Mouse (Mus musculus) midbrain, postnatal 0 days (tissue): ENCODE measurements around the gene Hfe2. TPM values are rescaled to one million over a fixed set of nuclear protein-coding genes. Genes with fewer than 3 reads are reported as not detected.

Experiments
- ATAC-seq: fragments of 200-750 bp; cut with Nextera tagmentation; 2 replicates; pipeline ENCODE4 v1.8.0; 2017; ENCODE audit warnings: moderate number of reproducible peaks, mild to moderate bottlenecking, moderate TSS enrichment, moderate library complexity; ENCODE audit not compliant: low FRiP score
- DNase-seq: peaks from one replicate; pipeline ENCODE4 v3.0.0-alpha.2; 2015; ENCODE audit warnings: low spot score
- H3K27ac ChIP-seq: fragments of 300-500 bp; sonication (generic); 2 replicates; pipeline ENCODE4 v1.5.1; 2014; ENCODE audit warnings: low read depth, mild to moderate bottlenecking, low read length, mixed read lengths
- H3K27me3 ChIP-seq: fragments of 300-500 bp; sonication (generic); 2 replicates; pipeline ENCODE4 v1.6.1; 2014; ENCODE audit warnings: low read length, control low read depth, mixed read lengths; ENCODE audit not compliant: insufficient read depth
- H3K36me3 ChIP-seq: fragments of 300-500 bp; sonication (generic); 2 replicates; pipeline ENCODE4 v1.6.1; 2014; ENCODE audit warnings: low read length, control low read depth, mixed read lengths; ENCODE audit not compliant: insufficient read depth
- H3K4me1 ChIP-seq: fragments of 300-500 bp; sonication (generic); 2 replicates; pipeline ENCODE4 v1.6.1; 2014; ENCODE audit warnings: mild to moderate bottlenecking, control low read depth, antibody characterized with exemption, low read length, mixed read lengths; ENCODE audit not compliant: insufficient read depth
- H3K4me2 ChIP-seq: fragments of 300-500 bp; sonication (generic); 2 replicates; pipeline ENCODE4 v1.6.1; 2014; ENCODE audit warnings: low read depth, mild to moderate bottlenecking, low read length, mixed read lengths; ENCODE audit not compliant: poor library complexity, severe bottlenecking
- H3K4me3 ChIP-seq: fragments of 300-500 bp; sonication (generic); 2 replicates; pipeline ENCODE4 v1.5.1; 2014; ENCODE audit warnings: low read depth, mild to moderate bottlenecking, low read length, moderate library complexity
- H3K9ac ChIP-seq: fragments of 300-500 bp; sonication (generic); replicated peaks from 2 replicates; pipeline ENCODE4 v1.6.1; 2014; ENCODE audit warnings: mild to moderate bottlenecking, low read length, moderate library complexity, mixed read lengths; ENCODE audit not compliant: poor library complexity, severe bottlenecking
- H3K9me3 ChIP-seq: fragments of 300-500 bp; sonication (generic); 2 replicates; pipeline ENCODE4 v1.6.1; 2016; ENCODE audit warnings: low read length, control low read depth
- CTCF ChIP-seq: IDR thresholded peaks from 2 replicates; pipeline ENCODE4 v1.5.1; 2016; ENCODE audit warnings: antibody characterized with exemption, mild to moderate bottlenecking
- WGBS: fragments of 180-500 bp; shearing (Covaris S2); extraction: QIAGEN DNeasy Blood & Tissue Kit; methylation state at CpG from one replicate; pipeline ENCODE4 v1.1.7; 2014; 5-methylcytosine and 5-hydroxymethylcytosine counted together
- polyA plus RNA-seq: library from polyadenylated mRNA; unstranded; fragments of >200 nt; fragmentation: Nextera tagmentation; extraction: Ambion mirVana; gene quantifications from 2 replicates; pipeline ENCODE4 v1.2.1, GENCODE M21; 2015
- total RNA-seq: library from RNA; depleted of rRNA; stranded (reverse); fragments of >200 nt; gene quantifications from 2 replicates; pipeline ENCODE4 v1.2.3, GENCODE M21; 2014

The Hfe2 gene
- total and polyA plus RNA-seq, 2 experiments from 2014 or later = 2.0 TPM

DNA sequence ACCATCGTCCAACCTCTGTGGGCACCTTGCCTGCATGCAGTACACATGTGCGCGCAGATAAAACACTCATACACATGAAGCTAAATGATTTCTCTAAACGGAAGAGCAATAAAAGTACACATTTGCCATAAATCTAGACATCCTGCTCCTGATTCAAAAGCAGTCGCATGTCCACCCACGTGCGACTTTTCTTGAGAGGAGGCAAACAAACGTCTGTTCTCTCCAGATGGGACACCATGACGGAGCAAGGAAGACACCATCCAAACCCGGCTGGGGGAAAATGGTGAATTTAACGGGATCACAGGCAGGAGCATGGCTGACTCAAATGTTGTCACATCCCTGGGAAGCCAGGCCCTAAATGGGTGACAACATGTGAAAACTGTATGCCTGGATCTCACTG is 18.4 kb downstream of the Hfe2 start:
- Histone ChIP-seq H3K36me3 (no peaks in the 10 kb centered on the region), H3K27ac (no peak overlapping the region), H3K27me3 (no peaks in the 10 kb centered on the region), H3K9ac (no peak overlapping the region), H3K9me3 (no peaks in the 10 kb centered on the region), H3K4me1 (no peaks in the 10 kb centered on the region), H3K4me2 (no peak overlapping the region), H3K4me3 (no peak overlapping the region)
- no peak for TF ChIP-seq CTCF
- 81% methylated on average over 11 of the region's 11 CpGs for WGBS
- ATAC-seq (no peak), DNase-seq (no peak)

DNA sequence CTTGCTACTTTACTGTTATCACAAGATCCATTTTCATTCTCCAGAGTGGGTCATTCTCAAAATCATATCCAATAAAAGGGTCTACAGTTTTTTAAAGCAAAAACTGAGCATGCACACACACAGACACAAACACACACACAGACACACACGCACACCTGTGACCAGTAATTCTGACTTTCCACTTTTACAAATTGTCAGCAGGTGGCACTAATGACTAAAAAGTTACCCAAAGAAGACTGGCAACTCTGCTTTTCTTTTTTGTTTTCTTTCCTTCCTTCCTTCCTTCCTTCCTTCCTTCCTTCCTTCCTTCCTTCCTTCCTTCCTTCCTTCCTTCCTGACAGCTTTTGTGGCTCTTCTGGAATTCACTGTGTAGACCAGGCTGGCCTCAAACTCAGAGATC is 20.6 kb downstream of the Hfe2 start:
- 49% methylated on average over 1 of the region's 1 CpGs for WGBS
- Histone ChIP-seq H3K36me3 (no peaks in the 10 kb centered on the region), H3K9ac (no peak overlapping the region), H3K27ac (no peak overlapping the region), H3K9me3 (no peaks in the 10 kb centered on the region), H3K27me3 (no peaks in the 10 kb centered on the region), H3K4me1 (no peaks in the 10 kb centered on the region), H3K4me3 (no peak overlapping the region), H3K4me2 (no peak overlapping the region)
- TF ChIP-seq CTCF = peak; percentile 60
- DNase-seq (no peak), ATAC-seq (no peak)

DNA sequence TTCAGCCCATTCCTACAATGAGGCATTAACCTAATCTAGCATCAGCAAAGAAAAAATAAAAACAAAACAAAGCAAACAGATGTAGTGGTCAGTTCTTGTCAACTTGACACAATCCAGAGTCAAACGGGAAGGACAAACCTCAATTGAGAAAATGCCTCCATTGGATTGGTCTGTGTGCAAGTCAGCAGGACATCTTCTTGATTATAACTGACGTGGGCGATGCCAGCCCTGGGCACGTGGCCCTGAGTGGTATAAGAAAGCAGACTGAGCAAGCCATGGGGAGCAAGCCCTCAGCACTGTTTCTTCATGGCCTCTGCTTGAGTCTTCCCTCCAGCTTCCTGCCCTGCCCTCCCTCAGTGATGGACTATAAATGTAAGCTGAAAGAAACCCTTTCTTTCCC is 21.9 kb downstream of the Hfe2 start:
- Histone ChIP-seq H3K27ac (no peak overlapping the region), H3K36me3 (no peaks in the 10 kb centered on the region), H3K4me3 (no peak overlapping the region), H3K27me3 (no peaks in the 10 kb centered on the region), H3K9me3 (no peaks in the 10 kb centered on the region), H3K4me2 (no peak overlapping the region), H3K9ac (no peak overlapping the region), H3K4me1 (no peaks in the 10 kb centered on the region)
- WGBS = 44% methylated on average over 4 of the region's 4 CpGs
- DNase-seq (no peak), ATAC-seq (no peak)
- TF ChIP-seq CTCF = no peak

DNA sequence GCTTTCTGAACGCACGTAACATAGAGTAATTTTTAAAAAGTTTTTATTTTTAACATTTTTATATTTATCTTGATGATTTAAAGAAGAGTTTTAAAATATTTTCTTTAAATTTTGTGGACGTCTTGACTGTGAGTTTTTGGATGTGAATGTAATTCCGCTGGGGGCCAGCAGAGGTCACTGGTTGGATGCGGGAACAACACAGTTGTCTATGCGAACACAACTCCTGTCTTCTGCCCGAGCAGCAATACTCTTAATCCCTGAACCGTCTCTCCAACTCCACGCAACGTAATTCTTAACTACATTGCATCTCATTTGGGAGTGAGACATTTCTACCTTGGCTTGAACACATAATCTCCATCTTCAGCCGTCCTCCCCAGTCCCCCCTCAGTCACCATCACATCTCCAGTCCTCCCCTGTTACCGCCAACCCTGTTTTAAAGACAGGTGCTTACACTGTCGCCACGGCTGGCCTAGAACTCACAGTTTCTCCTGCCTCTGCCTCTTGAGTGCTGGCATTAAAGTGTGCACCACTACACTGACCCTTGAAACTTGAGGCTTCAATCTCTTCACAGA is 22.5 kb downstream of the Hfe2 start:
- peak overlapping the region; percentile 15; the same call in 1 of the 2 replicates for H3K4me2 ChIP-seq
- no peaks in the 10 kb centered on the region for H3K9me3 ChIP-seq
- H3K27me3 ChIP-seq = no peaks in the 10 kb centered on the region
- no peak overlapping the region for H3K4me3 ChIP-seq
- no peak overlapping the region for H3K9ac ChIP-seq
- DNase-seq = peak; percentile 73
- WGBS = 9% methylated on average over 14 of the region's 14 CpGs
- TF ChIP-seq CTCF = peak; percentile 86
- H3K27ac ChIP-seq = no peak overlapping the region
- H3K36me3 ChIP-seq = no peaks in the 10 kb centered on the region
- no peaks in the 10 kb centered on the region for H3K4me1 ChIP-seq
- ATAC-seq = peak; percentile 61; the same call in 1 of the 2 replicates

DNA sequence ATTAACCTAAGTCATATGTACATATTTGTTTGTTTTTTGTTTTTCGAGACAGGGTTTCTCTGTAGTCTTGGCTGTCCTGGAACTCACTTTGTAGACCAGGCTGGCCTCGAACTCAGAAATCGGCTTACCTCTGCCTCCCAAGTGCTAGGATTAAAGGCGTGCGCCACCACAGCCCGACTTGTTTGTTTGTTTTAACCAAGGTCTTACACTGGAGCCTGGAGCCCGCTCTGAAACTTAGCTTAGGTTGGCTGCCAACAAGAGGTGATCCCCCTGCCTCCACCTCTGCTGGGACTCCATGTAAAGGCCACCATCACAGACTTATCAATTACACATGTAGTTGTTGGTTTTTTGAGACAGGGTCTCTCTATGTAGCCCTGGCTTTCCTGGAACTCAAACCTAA is 23.9 kb downstream of the Hfe2 start:
- Histone ChIP-seq H3K4me1 (no peaks in the 10 kb centered on the region), H3K9me3 (no peaks in the 10 kb centered on the region), H3K4me2 (no peak overlapping the region), H3K4me3 (no peak overlapping the region), H3K9ac (no peak overlapping the region), H3K36me3 (no peaks in the 10 kb centered on the region), H3K27me3 (no peaks in the 10 kb centered on the region), H3K27ac (no peak overlapping the region)
- DNase-seq = no peak
- no peak for ATAC-seq
- 81% methylated on average over 7 of the region's 7 CpGs for WGBS
- no peak for TF ChIP-seq CTCF

DNA sequence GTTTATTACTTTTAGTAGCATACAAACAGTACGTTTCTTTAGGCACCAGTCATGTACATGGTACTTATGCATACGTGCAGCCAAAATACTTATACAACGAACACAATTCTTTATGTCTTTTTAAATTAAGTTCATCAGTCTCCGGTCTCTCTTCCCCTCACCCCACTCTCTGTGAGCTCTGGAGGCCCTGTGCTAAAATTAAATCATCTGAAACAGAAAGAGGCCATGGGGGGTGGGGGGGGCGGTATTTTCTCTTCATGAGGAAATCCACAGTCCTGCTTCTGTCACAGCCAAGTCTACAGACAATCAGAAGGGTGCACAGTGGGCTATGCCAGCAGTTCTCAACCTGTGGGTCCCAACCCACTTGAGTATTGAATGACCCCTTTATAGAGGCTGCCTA is 24.4 kb downstream of the Hfe2 start:
- WGBS = 81% methylated on average over 5 of the region's 5 CpGs
- H3K4me2 ChIP-seq = no peak overlapping the region
- no peak for DNase-seq
- no peak overlapping the region for H3K27ac ChIP-seq
- H3K36me3 ChIP-seq = no peaks in the 10 kb centered on the region
- TF ChIP-seq CTCF = no peak
- H3K4me3 ChIP-seq = no peak overlapping the region
- no peaks in the 10 kb centered on the region for H3K27me3 ChIP-seq
- no peaks in the 10 kb centered on the region for H3K9me3 ChIP-seq
- no peak overlapping the region for H3K9ac ChIP-seq
- H3K4me1 ChIP-seq = no peaks in the 10 kb centered on the region
- no peak for ATAC-seq
